Mouse (Mus musculus) natural killer cell, adult 2 months (primary cell): ENCODE data around the gene Gm9844.
A peak's percentile ranks its signal among the peaks of the same experiment; 100 is the strongest.
"Not testable (repeated sequence)": the region's sequence is repeated elsewhere in the genome, so short reads cannot be mapped to it uniquely, and the experiment has no call there.

Source experiments
- DNase-seq, 2 experiments: peaks; one replicate each; pipeline ENCODE4 v3.0.0; 2022; ENCODE audit warnings: low spot score in 2 of 2

Gm9844 gene

GRCm38 (mm10) chr7:24861913-24862312 is at the start of gene Gm9844:
TSS of gene Gm9844 (plus strand) at chr7:24862213.
- DNase-seq: no peak

GRCm38 (mm10) chr7:24817502-24817901 is 44.5 kb upstream of the Gm9844 start:
- DNase-seq: peak; percentile 61 to 78

- DNase-seq: no peak
These were observed 37.6 kb upstream of the Gm9844 start for GRCm38 (mm10) chr7:24824452-24824851.

- no peak for DNase-seq
These were observed 34.8 kb upstream of the Gm9844 start for GRCm38 (mm10) chr7:24827181-24827580.

GRCm38 (mm10) chr7:24838732-24839409 is 23.1 kb upstream of the Gm9844 start:
- peak in 1 of 2 experiments; percentile 53 for DNase-seq

- DNase-seq: peak in 1 of 2 experiments; percentile 5
These were observed 22.6 kb upstream of the Gm9844 start for GRCm38 (mm10) chr7:24839410-24839808.

- no peak for DNase-seq
These were observed 21.7 kb upstream of the Gm9844 start for GRCm38 (mm10) chr7:24840331-24840730.

- no peak for DNase-seq
These were observed 21.0 kb upstream of the Gm9844 start for GRCm38 (mm10) chr7:24841009-24841408.

- no peak for DNase-seq
These were observed 17.9 kb upstream of the Gm9844 start for GRCm38 (mm10) chr7:24844144-24844543.

GRCm38 (mm10) chr7:24845181-24845580 is 16.8 kb upstream of the Gm9844 start:
- DNase-seq: no peak

- DNase-seq: no peak
These were observed 16.3 kb upstream of the Gm9844 start for GRCm38 (mm10) chr7:24845713-24846112.

- not testable (repeated sequence) for DNase-seq
These were observed 15.4 kb upstream of the Gm9844 start for GRCm38 (mm10) chr7:24846576-24846975.

GRCm38 (mm10) chr7:24850162-24850561 is 11.9 kb upstream of the Gm9844 start:
- no peak for DNase-seq

GRCm38 (mm10) chr7:24850899-24851303 is 11.1 kb upstream of the Gm9844 start:
- no peak for DNase-seq

- no peak for DNase-seq
These were observed 10.3 kb upstream of the Gm9844 start for GRCm38 (mm10) chr7:24851596-24852325.

- no peak for DNase-seq
These were observed 9.3 kb upstream of the Gm9844 start for GRCm38 (mm10) chr7:24852557-24853232.

GRCm38 (mm10) chr7:24853233-24853563 is 8.8 kb upstream of the Gm9844 start:
- DNase-seq: no peak

- no peak for DNase-seq
These were observed 8.3 kb upstream of the Gm9844 start for GRCm38 (mm10) chr7:24853695-24854094.

- no peak for DNase-seq
These were observed 5.4 kb upstream of the Gm9844 start for GRCm38 (mm10) chr7:24856460-24857120.

- DNase-seq: no peak
These were observed 2.8 kb upstream of the Gm9844 start for GRCm38 (mm10) chr7:24859234-24859633.

GRCm38 (mm10) chr7:24862853-24863252 is 840 bp downstream of the Gm9844 start:
- no peak for DNase-seq

- no peak for DNase-seq
These were observed 2.1 kb downstream of the Gm9844 start for GRCm38 (mm10) chr7:24864156-24864555.
